Mouse (Mus musculus) MEL (cell line): ENCODE measurements around the gene Ccser1. TPM values are rescaled to one million over a fixed set of nuclear protein-coding genes. Genes with fewer than 3 reads are reported as not detected.

Experiments
- DNase-seq: peaks from one replicate; pipeline ENCODE4 v3.0.0; 2011; ENCODE audit warnings: low read depth, low spot score
- H3K27ac ChIP-seq: 2 replicates; pipeline ENCODE4 v1.5.1; 2012; ENCODE audit warnings: low read depth, mild to moderate bottlenecking, control low read depth, low read length, moderate library complexity; ENCODE audit not compliant: control insufficient read depth
- H3K27me3 ChIP-seq, 2 experiments: fragments of 150-350 bp in 1 of 2; sonication (generic) in 1 of 2; 2 replicates each; pipeline ENCODE4 v1.6.1; 2012; ENCODE audit warnings: low read length in 2 of 2, mild to moderate bottlenecking in 2 of 2, improper control_type of control experiment in 1 of 2, moderate library complexity in 1 of 2; ENCODE audit not compliant: insufficient read depth in 2 of 2, control insufficient read depth in 1 of 2
- H3K36me3 ChIP-seq, 2 experiments: 2 replicates each; pipeline ENCODE4 v1.6.1; 2012 to 2014; ENCODE audit warnings: low read length in 2 of 2, improper control_type of control experiment in 1 of 2, inconsistent platforms in 1 of 2, mild to moderate bottlenecking in 1 of 2; ENCODE audit not compliant: insufficient read depth in 2 of 2, control insufficient read depth in 1 of 2
- H3K4me1 ChIP-seq, 2 experiments: fragments of 150-350 bp in 1 of 2; sonication (generic) in 1 of 2; 2 replicates each; pipeline ENCODE4 v1.6.1; 2012; ENCODE audit warnings: low read length in 2 of 2, improper control_type of control experiment in 1 of 2, mild to moderate bottlenecking in 1 of 2; ENCODE audit not compliant: insufficient read depth in 2 of 2, control insufficient read depth in 1 of 2
- H3K4me3 ChIP-seq, 2 experiments: fragments of 150-350 bp in 1 of 2; sonication (generic) in 1 of 2; 2 replicates each; pipeline ENCODE4 v1.5.1; 2012; ENCODE audit warnings: low read depth in 2 of 2, low read length in 2 of 2, mild to moderate bottlenecking in 2 of 2, moderate library complexity in 2 of 2, control low read depth in 1 of 2, improper control_type of control experiment in 1 of 2; ENCODE audit not compliant: control insufficient read depth in 1 of 2, insufficient read depth in 1 of 2
- H3K79me2 ChIP-seq: 2 replicates; pipeline ENCODE4 v1.6.1; 2012; ENCODE audit warnings: mild to moderate bottlenecking, low read length, moderate library complexity; ENCODE audit not compliant: control insufficient read depth, poor library complexity, insufficient read depth
- H3K9ac ChIP-seq: 2 replicates; pipeline ENCODE4 v1.6.1; 2012; ENCODE audit warnings: low read depth, mild to moderate bottlenecking, control low read depth, low read length, moderate library complexity; ENCODE audit not compliant: control insufficient read depth, poor library complexity, severe bottlenecking
- H3K9me3 ChIP-seq: fragments of 150-350 bp; sonication (generic); replicated peaks from 2 replicates; pipeline ENCODE4 v1.6.1; 2012; ENCODE audit warnings: mild to moderate bottlenecking, low read length, improper control_type of control experiment, moderate library complexity; ENCODE audit not compliant: insufficient read depth
- BHLHE40 ChIP-seq: IDR thresholded peaks from 2 replicates; pipeline ENCODE4 v1.6.1; 2012; ENCODE audit warnings: low read depth, mild to moderate bottlenecking, inconsistent platforms, low read length, improper control_type of control experiment, borderline replicate concordance
- CHD1 ChIP-seq: IDR thresholded peaks from 2 replicates; pipeline ENCODE4 v1.6.1; 2012; ENCODE audit warnings: low read depth, mild to moderate bottlenecking, inconsistent platforms, low read length, improper control_type of control experiment
- CHD2 ChIP-seq: IDR thresholded peaks from 2 replicates; pipeline ENCODE4 v1.6.1; 2011; ENCODE audit warnings: low read length, improper control_type of control experiment
- CTCF ChIP-seq, 3 experiments: IDR thresholded peaks in 2 of 3; conservative IDR thresholded peaks in 1 of 3; 2 replicates each; pipeline ENCODE4 v1.5.1; 2011 to 2012; ENCODE audit warnings: low read length in 3 of 3, low read depth in 2 of 3, mild to moderate bottlenecking in 2 of 3, improper control_type of control experiment in 1 of 3, inconsistent platforms in 1 of 3, mixed read lengths in 1 of 3, moderate library complexity in 1 of 3; ENCODE audit not compliant: control insufficient read depth in 1 of 3, insufficient read depth in 1 of 3, poor library complexity in 1 of 3, severe bottlenecking in 1 of 3
- EP300 ChIP-seq, 2 experiments: IDR thresholded peaks; 2 replicates each; pipeline ENCODE4 v1.6.1; 2011; ENCODE audit warnings: improper control_type of control experiment in 2 of 2, low read length in 2 of 2, low read depth in 1 of 2, mild to moderate bottlenecking in 1 of 2
- ETS1 ChIP-seq: IDR thresholded peaks from 2 replicates; pipeline ENCODE4 v1.6.1; 2012; ENCODE audit warnings: low read depth, mild to moderate bottlenecking, inconsistent platforms, low read length, improper control_type of control experiment, moderate library complexity
- GABPA ChIP-seq: IDR thresholded peaks from 2 replicates; pipeline ENCODE4 v1.6.1; 2012; ENCODE audit warnings: low read depth, mild to moderate bottlenecking, inconsistent platforms, low read length, improper control_type of control experiment, moderate library complexity
- GATA1 ChIP-seq: IDR thresholded peaks from 2 replicates; pipeline ENCODE4 v1.6.1; 2011; ENCODE audit warnings: low read depth, low read length, improper control_type of control experiment
- KAT2A ChIP-seq: conservative IDR thresholded peaks from 2 replicates; pipeline ENCODE4 v1.6.1; 2012; ENCODE audit warnings: low read depth, low read length, improper control_type of control experiment, inconsistent platforms
- MAZ ChIP-seq: IDR thresholded peaks from 2 replicates; pipeline ENCODE4 v1.6.1; 2012; ENCODE audit warnings: low read depth, mild to moderate bottlenecking, inconsistent platforms, low read length, improper control_type of control experiment
- MEF2A ChIP-seq: IDR thresholded peaks from 2 replicates; pipeline ENCODE4 v1.6.1; 2014; ENCODE audit warnings: low read depth, mild to moderate bottlenecking, inconsistent platforms, low read length, improper control_type of control experiment; ENCODE audit not compliant: poor library complexity, insufficient replicate concordance, severe bottlenecking; ENCODE audit errors: extremely low read depth
- MXI1 ChIP-seq: IDR thresholded peaks from 2 replicates; pipeline ENCODE4 v1.6.1; 2011; ENCODE audit warnings: mild to moderate bottlenecking, low read depth, low read length, improper control_type of control experiment
- MYB ChIP-seq: IDR thresholded peaks from 2 replicates; pipeline ENCODE4 v1.6.1; 2011; ENCODE audit warnings: mild to moderate bottlenecking, low read depth, low read length, improper control_type of control experiment
- MYC ChIP-seq: IDR thresholded peaks from 2 replicates; pipeline ENCODE4 v1.6.1; 2011; ENCODE audit warnings: low read depth, mild to moderate bottlenecking, low read length, improper control_type of control experiment, moderate library complexity
- NRF1 ChIP-seq: IDR thresholded peaks from 2 replicates; pipeline ENCODE4 v1.6.1; 2014; ENCODE audit warnings: low read depth, mild to moderate bottlenecking, inconsistent platforms, low read length, improper control_type of control experiment, moderate library complexity; ENCODE audit not compliant: poor library complexity, insufficient read depth, severe bottlenecking
- RAD21 ChIP-seq: IDR thresholded peaks from 2 replicates; pipeline ENCODE4 v1.6.1; 2011; ENCODE audit warnings: mild to moderate bottlenecking, low read depth, low read length, improper control_type of control experiment
- RCOR1 ChIP-seq: IDR thresholded peaks from 2 replicates; pipeline ENCODE4 v1.6.1; 2012; ENCODE audit warnings: low read depth, mild to moderate bottlenecking, inconsistent platforms, low read length, improper control_type of control experiment
- TBP ChIP-seq: IDR thresholded peaks from 2 replicates; pipeline ENCODE4 v1.8.0; 2011; ENCODE audit warnings: low read depth, low read length, improper control_type of control experiment
- UBTF ChIP-seq: IDR thresholded peaks from 2 replicates; pipeline ENCODE4 v1.6.1; 2012; ENCODE audit warnings: low read depth, mild to moderate bottlenecking, inconsistent platforms, low read length, improper control_type of control experiment, moderate library complexity, borderline replicate concordance; ENCODE audit not compliant: insufficient read depth
- USF1 ChIP-seq: IDR thresholded peaks from 2 replicates; pipeline ENCODE4 v1.6.1; 2014; ENCODE audit warnings: low read depth, mild to moderate bottlenecking, inconsistent platforms, low read length, improper control_type of control experiment, moderate library complexity
- ZC3H11A ChIP-seq: IDR thresholded peaks from 2 replicates; pipeline ENCODE4 v1.6.1; 2012; ENCODE audit warnings: low read depth, mild to moderate bottlenecking, inconsistent platforms, low read length, improper control_type of control experiment
- ZMIZ1 ChIP-seq: IDR thresholded peaks from 2 replicates; pipeline ENCODE4 v1.6.1; 2012; ENCODE audit warnings: low read depth, mild to moderate bottlenecking, inconsistent platforms, low read length, improper control_type of control experiment, moderate library complexity
- ZNF384 ChIP-seq: IDR thresholded peaks from 2 replicates; pipeline ENCODE4 v1.6.1; 2012; ENCODE audit warnings: low read depth, mild to moderate bottlenecking, inconsistent platforms, low read length, improper control_type of control experiment
- polyA plus RNA-seq, 2 experiments: library from polyadenylated mRNA; stranded (reverse) in 1 of 2; unstranded in 1 of 2; fragments of >175 nt in 1 of 2; fragments of >200 nt in 1 of 2; gene quantifications; 2 replicates each; pipeline versions ENCODE4 v1.2.1 to v1.2.4; 2012; ENCODE audit warnings: low replicate concordance in 2 of 2, low read depth in 1 of 2; ENCODE audit not compliant: insufficient read length in 2 of 2, insufficient read depth in 1 of 2, missing spikeins in 1 of 2
- total RNA-seq: library from RNA; depleted of rRNA; stranded (reverse); fragments of 300-350 nt; gene quantifications from 2 replicates; pipeline ENCODE4 v1.2.3, GENCODE M21; 2012

Gene Ccser1
- total and polyA plus RNA-seq, 3 experiments = not detected

DNA sequence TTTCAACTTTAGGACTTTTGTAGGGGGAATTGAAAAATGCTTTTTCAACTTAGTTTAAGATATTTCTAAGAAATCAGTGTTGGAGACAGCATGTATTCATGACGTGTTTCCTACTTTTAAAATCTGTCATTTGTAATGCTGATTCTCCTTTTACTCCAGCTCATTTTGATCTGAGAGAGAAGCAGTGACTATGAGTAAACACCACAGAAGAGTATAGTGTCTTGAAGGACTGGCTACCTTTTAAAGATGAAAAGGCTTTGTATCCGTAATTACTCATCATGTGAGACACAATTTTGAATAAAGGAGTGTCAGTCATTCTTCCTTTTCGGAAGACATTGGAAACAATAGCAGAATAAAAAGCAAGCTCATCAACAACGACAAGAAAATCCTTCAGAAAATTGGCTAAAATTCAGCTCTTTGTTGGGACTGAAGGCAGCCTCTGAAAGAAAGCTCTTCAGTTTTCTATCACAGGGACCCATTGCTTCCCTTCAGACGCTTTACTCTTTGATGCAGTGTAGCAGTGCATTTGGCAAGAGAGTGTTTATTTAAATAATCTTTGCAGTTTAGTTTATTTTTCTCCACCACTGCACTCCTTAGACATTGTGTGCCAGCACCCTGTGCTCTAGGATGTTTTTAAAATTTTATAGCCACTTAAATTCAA lies 50.1 kb downstream of the Ccser1 start:
- Histone ChIP-seq H3K79me2 (no peaks in the 10 kb centered on the region), H3K27ac (no peak overlapping the region), H3K9me3 (no peaks in the 10 kb centered on the region), H3K4me1 (no peaks in the 10 kb centered on the region), H3K27me3 (no peaks in the 10 kb centered on the region), H3K36me3 (no peaks in the 10 kb centered on the region), H3K4me3 (no peak overlapping the region), H3K9ac (no peak overlapping the region)
- no peak for DNase-seq
- no peak for TF ChIP-seq ZC3H11A
- TF ChIP-seq ZMIZ1 = no peak
- TF ChIP-seq MYC = no peak
- TF ChIP-seq EP300 (IDR thresholded peaks at IDR 0.05; ENCODE audit: low read depth in 1 of 2, low read length in 2 of 2) = no peak
- no peak for TF ChIP-seq MYB
- no peak for TF ChIP-seq ZNF384
- TF ChIP-seq MEF2A = no peak
- no peak for TF ChIP-seq BHLHE40
- no peak for TF ChIP-seq TBP
- TF ChIP-seq USF1 = no peak
- no peak for TF ChIP-seq GABPA
- no peak for TF ChIP-seq CHD1
- no peak for TF ChIP-seq KAT2A
- TF ChIP-seq MAZ = no peak
- TF ChIP-seq GATA1 = no peak
- no peak for TF ChIP-seq MXI1
- no peak for TF ChIP-seq CTCF (IDR thresholded peaks at IDR 0.05 in 2 of 3, conservative IDR thresholded peaks at IDR 0.05 in 1 of 3; ENCODE audit: control insufficient read depth in 1 of 3, insufficient read depth in 1 of 3, low read depth in 2 of 3, low read length in 3 of 3, poor library complexity in 1 of 3, severe bottlenecking in 1 of 3)

DNA sequence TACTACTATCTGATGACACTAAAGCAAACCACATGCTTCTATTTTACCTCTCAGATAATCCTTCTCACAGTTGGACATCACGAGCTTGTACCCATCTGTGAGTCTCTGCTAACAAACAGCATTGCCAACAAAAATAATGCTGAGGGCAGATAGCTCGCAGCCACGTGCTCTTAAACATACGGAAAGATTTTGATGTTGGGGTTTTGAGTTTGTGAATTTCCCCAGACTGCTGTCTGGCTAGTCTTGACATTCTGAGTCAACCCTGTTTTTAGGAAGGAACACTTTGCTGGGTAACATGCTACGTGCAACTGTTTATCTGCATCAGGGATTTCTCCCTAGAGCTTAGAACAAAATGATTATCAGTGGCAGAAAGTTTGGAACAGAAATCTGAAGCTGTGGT lies 52.9 kb downstream of the Ccser1 start:
- H3K79me2 ChIP-seq = no peaks in the 10 kb centered on the region
- H3K9me3 ChIP-seq = no peaks in the 10 kb centered on the region
- H3K4me3 ChIP-seq = no peak overlapping the region
- no peak for DNase-seq
- no peak overlapping the region for H3K27ac ChIP-seq
- TF ChIP-seq UBTF (no peak), EP300 (IDR thresholded peaks at IDR 0.05; ENCODE audit: low read depth in 1 of 2, low read length in 2 of 2) (no peak), NRF1 (no peak), KAT2A (no peak), ZMIZ1 (no peak), RAD21 (no peak), ZC3H11A (no peak), ETS1 (no peak), CHD2 (no peak), RCOR1 (no peak)
- TF ChIP-seq, all 39 proteins: peak for 0
- Histone ChIP-seq H3K9ac (no peak overlapping the region), H3K27me3 (no peaks in the 10 kb centered on the region), H3K4me1 (no peaks in the 10 kb centered on the region), H3K36me3 (no peaks in the 10 kb centered on the region)
